Mouse (Mus musculus) embryonic stem cell, embryonic (primary cell): ENCODE data around the gene Pgc.

Experiments
- CTCF ChIA-PET, 4 experiments: fragments of 300-600 bp in 2 of 4; fragments of 350-600 bp in 2 of 4; sonication (Branson Sonifier 250); formaldehyde crosslinking; loops; one replicate each; lab custom pipeline; 2022; ENCODE audit warnings: inconsistent platforms in 2 of 4; lab: Charles Lee
- POLR2A ChIA-PET, 4 experiments: fragments of 300-600 bp in 2 of 4; fragments of 350-600 bp in 2 of 4; sonication (Branson Sonifier 250); formaldehyde crosslinking; loops; one replicate each; lab custom pipeline; 2022; ENCODE audit warnings: antibody characterized with exemption in 4 of 4, inconsistent platforms in 1 of 4; lab: Charles Lee

The Pgc gene

DNA sequence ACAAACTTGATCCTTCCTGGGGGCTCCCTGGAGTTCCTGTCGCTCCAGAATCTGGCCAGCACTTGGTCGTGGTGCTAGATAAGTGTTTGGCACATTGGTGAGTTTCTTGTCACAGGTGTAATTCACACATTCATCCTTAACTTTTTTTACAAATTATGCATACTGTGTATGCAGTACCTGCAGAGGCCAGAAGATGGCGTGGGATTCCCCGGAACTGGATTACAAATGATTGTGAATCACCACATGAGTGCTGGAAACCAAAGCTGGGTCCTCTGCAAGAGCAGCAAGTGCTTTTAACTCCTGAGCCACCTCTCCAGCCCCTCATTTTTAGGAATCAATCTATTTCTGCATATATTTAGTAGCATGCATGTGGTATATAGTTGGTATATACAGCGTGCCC lies 25.2 kb downstream of the Pgc start:
- ChIA-PET POLR2A (interaction anchor here in 2 of 4 experiments (0.9 to 13.1 kb wide), 3 partner anchors 11 to 13 kb away, joined by 3 to 95 read pairs (median 4); partner anchors contain the start of gene Tfeb (in 1 of the 2)), CTCF (interaction anchor here (0.6 to 1.5 kb wide), 11 partner anchors 11 to 270 kb away, joined by 3 to 6 read pairs (median 3); no protein-coding TSS in a partner anchor)

DNA sequence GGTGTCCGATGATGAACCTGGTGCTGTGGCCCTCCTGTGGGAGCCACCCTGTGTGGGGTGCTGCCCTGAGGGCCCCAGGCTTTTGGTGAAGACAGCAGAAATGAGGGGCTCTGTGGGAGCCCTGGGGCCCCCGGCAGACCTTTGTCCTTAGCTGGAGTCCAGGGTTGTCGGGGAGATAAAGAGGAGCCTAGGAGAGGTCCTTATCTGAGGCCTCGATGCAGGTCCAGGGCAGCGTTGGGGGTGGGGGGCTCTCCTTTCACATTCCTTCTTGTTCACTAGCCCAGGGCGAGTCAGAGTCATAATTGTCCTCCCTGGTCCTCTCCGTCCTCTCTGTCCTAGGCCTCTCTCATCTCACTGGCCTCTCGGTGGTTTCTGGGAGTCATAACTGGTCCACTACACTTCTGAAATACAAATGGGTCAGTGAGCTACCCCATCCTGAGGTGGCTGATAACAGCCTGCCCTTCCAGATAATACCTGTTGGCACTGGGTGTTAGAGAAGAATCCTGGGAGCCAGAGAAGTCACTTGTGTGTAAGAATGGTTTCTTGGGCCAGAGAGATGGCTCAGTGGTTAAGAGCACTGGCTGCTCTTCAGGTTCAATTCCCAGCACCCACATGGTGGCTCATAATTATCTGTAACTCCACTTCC lies 26.6 kb downstream of the Pgc start:
- CTCF ChIA-PET: interaction anchor here in 2 of 4 experiments (0.6 to 1.7 kb wide), 7 partner anchors 8 to 357 kb away, joined by 3 to 9 read pairs (median 4); no protein-coding TSS in a partner anchor

DNA sequence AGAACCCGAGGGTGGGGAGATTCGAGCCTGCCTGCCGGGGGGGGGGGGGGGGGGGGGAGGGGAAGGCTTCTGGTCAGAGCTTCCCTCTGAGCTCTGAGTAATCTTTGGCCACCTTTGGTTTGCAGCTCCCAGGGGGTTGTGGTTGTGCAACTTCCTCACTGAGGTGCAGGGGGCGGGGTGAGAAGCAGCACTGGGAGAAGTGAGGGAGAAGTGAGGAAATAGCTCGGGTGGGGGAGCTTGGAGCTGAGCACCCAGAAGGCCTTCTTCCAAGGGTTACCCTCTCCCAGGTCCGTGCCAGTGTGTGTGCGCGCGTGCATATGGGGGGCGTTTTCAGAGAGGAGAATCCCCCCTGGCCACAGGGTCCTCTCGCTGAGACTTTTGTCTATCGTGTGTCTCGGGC lies 27.6 kb downstream of the Pgc start:
- CTCF ChIA-PET: interaction anchor here in 2 of 4 experiments (1.0 to 1.7 kb wide), 7 partner anchors 10 to 356 kb away, joined by 3 to 5 read pairs (median 3); no protein-coding TSS in a partner anchor
- POLR2A ChIA-PET: interaction anchor here in 2 of 4 experiments (0.6 to 13.1 kb wide), 9 partner anchors 10 to 112 kb away, joined by 3 to 95 read pairs (median 4); partner anchors contain the start of gene Tfeb (in 1 of the 2)

More for the DNA sequence above, 26.6 kb downstream of the Pgc start:
- POLR2A ChIA-PET: interaction anchor here in 1 of 4 experiments (0.6 to 13.1 kb wide), 6 partner anchors 15 to 355 kb away, joined by 3 to 95 read pairs (median 4); partner anchors contain the start of gene Tfeb

DNA sequence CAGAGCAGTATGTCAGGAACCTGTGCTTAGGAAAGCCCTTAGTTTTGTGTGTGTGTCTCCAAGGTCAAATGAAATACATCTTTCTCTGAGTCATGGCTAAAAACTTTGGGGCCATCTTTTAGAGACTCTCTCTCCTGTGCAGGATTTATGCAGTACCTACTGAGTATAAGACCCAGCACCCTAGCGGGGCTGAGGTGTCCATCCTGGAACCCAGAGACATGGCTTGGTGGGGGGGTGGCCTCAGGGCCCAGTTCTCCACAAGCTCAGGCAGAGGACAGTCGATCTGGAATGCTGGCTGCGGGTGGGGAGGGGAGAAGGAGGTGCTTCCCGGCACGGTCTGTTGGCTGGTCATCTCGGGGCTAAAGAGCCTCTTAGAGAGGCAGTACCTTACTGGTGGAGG lies 29.7 kb downstream of the Pgc start:
- CTCF ChIA-PET: interaction anchor here in 2 of 4 experiments (0.6 to 1.2 kb wide), 5 partner anchors 8 to 711 kb away, joined by 3 to 5 read pairs (median 4); no protein-coding TSS in a partner anchor

DNA sequence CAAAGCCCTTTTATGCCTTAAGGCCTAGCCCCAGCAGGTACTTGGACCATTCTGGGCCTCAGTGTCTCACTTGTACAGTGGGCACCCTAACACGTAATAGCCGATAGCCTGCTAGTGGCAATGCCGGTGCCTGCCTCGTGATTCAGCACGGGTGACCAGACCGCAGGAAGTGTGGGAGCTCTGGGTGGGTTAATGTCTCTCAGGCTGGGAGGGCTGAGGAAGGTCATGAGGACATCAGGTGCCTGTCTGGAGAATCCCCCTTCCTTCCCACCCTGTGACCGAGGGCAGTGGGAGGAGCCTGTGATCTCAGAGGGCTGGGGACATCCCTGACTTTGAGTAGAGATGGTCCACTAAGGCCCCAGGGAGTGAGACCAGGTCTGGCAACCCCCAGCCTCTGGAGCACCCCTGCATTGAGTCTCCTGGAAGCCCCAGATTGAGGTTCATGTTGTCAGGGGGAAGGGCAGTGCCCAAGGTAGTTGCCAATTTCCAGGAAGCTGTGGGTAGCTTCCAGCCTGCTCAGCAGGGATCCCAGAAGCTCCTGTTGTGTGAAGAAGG lies 30.5 kb downstream of the Pgc start:
- CTCF ChIA-PET: interaction anchor here in 3 of 4 experiments (0.5 to 1.6 kb wide), 6 partner anchors 12 to 349 kb away, joined by 3 to 5 read pairs (median 4); no protein-coding TSS in a partner anchor
- POLR2A ChIA-PET: interaction anchor here (0.5 to 13.1 kb wide), 13 partner anchors 12 to 1153 kb away, joined by 3 to 95 read pairs (median 3); partner anchors contain the start of gene Tfeb (in 1 of the 4)

More for the DNA sequence above, 29.7 kb downstream of the Pgc start:
- POLR2A ChIA-PET: interaction anchor here in 3 of 4 experiments (0.6 to 13.1 kb wide), 12 partner anchors 11 to 678 kb away, joined by 3 to 95 read pairs (median 4); partner anchors contain the start of gene Tfeb (in 1 of the 3)

DNA sequence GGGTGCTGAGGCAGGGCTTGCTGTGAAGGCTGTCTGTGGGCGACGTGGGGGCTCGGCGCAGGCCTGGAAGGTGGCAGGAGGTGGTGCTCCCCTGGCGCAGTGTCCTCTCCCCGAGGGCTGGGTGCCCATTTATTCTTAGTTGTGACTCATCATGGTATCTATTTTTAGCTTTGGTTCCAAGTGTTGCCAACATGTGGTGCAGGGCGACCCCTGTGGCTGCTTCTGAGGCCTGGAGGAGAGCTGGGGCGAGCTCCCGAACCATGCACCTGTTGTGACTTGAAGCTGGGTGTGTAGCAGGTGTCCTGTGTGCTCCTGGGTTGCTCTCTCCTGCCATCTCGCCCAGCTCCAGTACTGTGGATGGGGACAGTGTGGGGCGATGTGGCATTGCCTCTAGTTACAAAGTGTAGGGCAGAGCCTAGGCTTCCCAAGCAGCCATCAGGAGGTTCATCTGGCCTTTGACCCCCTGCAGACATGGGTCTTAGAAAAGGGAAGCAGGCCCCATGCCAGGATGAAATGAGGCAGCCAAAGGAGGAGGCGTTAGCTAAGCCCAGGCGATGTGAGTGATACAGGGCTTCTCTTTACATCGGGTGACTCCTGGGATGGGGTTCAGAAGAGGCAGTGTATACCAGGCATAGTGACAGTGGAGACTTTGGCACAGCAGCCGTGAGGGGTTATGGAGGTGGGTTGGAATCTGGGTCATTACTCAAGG lies 33.2 kb downstream of the Pgc start:
- ChIA-PET POLR2A (interaction anchor here in 2 of 4 experiments (0.8 to 13.1 kb wide), 11 partner anchors 9 to 29 kb away, joined by 3 to 95 read pairs (median 3); partner anchors contain the start of gene Tfeb (in 1 of the 2)), CTCF (interaction anchor here (0.6 to 2.0 kb wide), 12 partner anchors 8 to 98 kb away, joined by 3 to 7 read pairs (median 3); no protein-coding TSS in a partner anchor)

DNA sequence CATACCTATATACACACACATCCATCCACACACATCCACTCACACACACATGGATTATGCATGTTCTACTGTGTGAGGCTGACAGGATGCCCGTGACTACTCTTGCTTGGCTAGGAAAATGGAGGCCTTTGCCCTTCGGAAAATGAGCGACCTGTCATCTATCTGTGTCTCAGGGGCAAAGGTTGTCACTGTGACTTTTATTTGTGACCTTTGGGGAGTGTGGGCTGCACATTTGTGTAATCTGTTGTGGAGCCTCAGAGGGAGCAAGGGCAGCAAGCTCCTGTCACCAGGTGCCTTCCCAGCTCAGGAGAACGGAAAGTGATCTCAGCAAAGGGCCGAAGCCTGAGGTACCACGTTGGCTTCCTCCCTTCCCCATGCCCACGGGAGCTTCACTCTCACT lies 35.4 kb downstream of the Pgc start:
- CTCF ChIA-PET: interaction anchor here in 1 of 4 experiments (1.8 kb wide), 1 partner anchor 31 kb away, joined by 6 read pairs; no protein-coding TSS in a partner anchor
- POLR2A ChIA-PET: interaction anchor here in 1 of 4 experiments (1.3 to 1.5 kb wide), 2 partner anchors 11 kb away, joined by 3 read pairs; no protein-coding TSS in a partner anchor

DNA sequence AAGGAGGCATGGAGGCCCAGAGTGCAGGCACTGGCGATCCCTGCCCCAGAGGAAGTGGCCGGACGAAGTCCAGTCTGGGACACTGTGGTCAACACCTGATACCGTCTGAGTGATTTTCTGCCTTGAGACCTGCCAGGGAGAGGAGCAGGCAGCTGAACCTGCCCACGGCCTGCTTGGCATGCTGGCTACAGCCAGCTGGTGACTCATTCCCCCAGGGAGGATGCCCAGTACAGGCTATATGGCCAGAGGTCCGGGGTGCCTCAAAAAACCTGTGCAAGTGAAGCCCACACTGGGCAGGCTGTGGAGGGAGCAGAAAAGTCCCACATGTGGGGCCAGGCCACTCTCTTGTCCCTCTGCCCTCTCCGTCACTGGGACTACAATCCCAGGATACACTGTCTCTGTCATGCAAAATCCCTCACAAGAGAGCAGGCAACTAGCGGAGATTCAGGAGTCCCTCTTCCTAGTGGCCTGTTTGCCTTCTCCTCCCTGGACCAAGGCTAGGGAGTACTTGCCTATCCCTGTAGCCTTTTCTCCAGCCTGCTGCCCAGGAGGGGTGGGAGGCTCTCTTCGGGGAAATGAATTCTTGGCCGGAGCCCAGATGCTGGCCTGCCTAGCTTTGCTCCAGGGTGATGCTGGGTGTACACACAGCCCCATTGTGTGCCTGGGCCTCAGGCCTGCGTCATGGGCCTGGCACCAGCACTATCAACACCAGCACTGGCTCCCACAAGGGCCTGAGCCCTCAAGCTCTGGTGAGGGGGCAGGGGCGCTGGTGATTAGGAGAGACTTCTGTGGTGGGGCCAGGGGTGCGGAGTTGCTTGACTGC lies 36.1 kb downstream of the Pgc start:
- ChIA-PET POLR2A (interaction anchor here in 2 of 4 experiments (0.7 to 1.8 kb wide), 11 partner anchors 9 to 30 kb away, joined by 3 to 9 read pairs (median 3); partner anchors contain the start of gene Tfeb (in 1 of the 2)), CTCF (interaction anchor here in 3 of 4 experiments (0.5 to 1.8 kb wide), 6 partner anchors 10 to 584 kb away, joined by 3 to 6 read pairs (median 3); no protein-coding TSS in a partner anchor)

DNA sequence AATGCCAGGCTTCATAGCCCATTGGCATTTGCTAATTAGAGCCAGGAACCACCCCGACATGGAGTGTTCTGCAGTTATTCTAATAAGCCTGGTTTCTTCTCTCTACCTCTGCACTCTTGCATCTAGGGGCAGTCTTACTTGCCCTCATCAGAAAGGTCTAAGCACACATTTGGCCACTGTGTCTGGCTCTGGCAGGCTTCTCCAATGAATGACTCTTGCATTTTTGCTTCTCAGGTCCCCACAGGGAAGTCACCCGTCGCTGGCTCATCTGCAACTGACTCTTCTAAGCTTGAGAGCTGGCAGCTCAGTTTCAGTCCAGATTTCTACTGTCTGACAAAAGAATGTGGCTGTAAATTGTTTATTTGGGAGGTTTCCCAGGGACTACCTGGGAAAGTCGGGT lies 39.3 kb downstream of the Pgc start:
- CTCF ChIA-PET: interaction anchor here in 2 of 4 experiments (0.7 to 1.4 kb wide), 3 partner anchors 22 to 31 kb away, joined by 3 read pairs; no protein-coding TSS in a partner anchor
- POLR2A ChIA-PET: interaction anchor here in 1 of 4 experiments (1.3 to 1.5 kb wide), 2 partner anchors 11 to 22 kb away, joined by 4 to 6 read pairs; no protein-coding TSS in a partner anchor

DNA sequence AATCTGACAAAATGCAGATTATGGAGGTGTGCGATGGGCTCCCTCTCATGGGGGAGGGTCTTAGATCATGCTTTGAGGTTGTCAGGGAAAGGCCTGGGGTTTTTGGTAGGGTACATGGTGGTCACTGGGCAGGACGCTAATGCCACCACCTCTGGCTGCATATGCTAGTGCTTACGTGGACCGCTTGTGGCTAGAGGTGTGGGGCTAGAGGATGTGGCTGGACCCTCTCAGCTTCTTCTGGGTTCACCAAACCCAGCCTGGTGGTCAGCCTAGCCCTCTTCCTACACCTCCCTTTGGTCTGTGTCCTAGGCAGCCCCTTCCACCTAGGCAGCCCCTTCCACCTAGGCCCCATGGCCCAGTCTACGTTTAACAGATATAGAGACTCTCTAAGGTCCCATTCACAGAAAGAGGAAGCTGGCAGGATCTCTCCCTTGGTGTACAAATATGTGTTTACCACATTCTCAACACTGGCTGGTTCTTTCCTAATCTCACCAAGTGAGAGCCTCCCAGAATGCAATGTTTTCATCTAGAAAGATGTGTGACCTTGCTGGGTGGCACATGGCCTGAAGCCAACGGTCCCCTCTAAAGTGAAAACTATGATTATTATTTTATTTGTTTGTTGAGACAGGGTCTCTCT lies 39.9 kb downstream of the Pgc start:
- ChIA-PET CTCF (interaction anchor here in 1 of 4 experiments (1.4 kb wide), 1 partner anchor 22 kb away, joined by 3 read pairs; no protein-coding TSS in a partner anchor), POLR2A (interaction anchor here in 1 of 4 experiments (1.3 to 1.5 kb wide), 2 partner anchors 12 to 21 kb away, joined by 4 to 6 read pairs; no protein-coding TSS in a partner anchor)

DNA sequence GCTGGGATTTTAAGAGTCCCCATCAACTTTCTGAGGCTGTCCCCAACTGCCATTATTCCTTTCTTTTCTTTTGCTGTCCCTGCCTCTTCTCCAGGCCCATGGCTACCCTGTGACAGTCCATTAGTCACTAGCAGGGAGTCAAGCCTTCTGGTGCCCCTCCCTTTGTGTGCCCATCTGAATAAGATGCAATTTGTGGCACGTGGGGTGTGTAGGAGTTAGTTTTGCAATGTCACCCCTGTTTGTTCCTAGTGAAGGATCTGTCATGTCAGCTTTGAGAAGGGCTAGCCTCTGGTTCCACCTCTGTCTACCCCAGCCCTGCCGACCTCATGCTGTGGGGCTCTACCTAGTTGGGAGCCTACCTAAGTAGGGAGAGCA lies 40.4 kb downstream of the Pgc start:
- POLR2A ChIA-PET: interaction anchor here in 1 of 4 experiments (1.5 kb wide), 1 partner anchor 21 kb away, joined by 4 read pairs; no protein-coding TSS in a partner anchor
- CTCF ChIA-PET: interaction anchor here in 2 of 4 experiments (1.1 to 1.6 kb wide), 3 partner anchors 23 to 30 kb away, joined by 3 to 4 read pairs (median 3); no protein-coding TSS in a partner anchor

DNA sequence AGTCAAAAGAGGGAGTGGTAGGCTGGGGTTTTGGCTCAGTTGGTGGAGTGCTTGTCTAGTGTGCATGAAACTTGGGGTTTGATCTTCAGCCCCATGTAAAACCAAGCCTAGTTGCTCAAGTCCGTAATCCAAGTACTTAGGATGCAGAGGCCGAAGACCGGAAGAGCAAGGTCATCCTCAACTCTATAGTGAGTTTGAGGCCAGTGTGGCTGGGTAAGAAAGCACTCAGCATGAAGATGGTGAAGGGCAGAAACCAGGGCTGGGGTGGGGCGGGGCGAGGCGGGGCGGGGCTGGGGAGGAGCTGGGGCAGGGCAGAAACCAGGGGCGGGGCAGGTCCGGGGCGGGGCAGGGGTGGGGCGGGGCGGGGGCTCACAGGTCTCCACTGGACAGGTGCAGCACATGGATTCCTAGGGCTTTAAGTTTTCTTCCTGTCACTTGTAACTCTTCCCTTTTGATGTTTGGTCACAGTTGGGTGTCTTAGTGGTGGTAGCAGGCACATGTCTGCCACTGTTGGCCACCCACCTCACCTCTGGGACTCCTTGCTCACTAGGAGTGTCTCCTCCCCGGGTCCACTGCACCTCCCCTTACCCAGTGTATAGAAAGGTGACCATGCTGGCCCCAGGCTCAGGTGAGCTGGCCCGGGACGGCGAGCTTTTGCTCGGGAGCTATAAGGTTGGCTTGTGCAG lies 41.0 kb downstream of the Pgc start:
- ChIA-PET POLR2A (interaction anchor here in 3 of 4 experiments (0.6 to 2.0 kb wide), 6 partner anchors 8 to 229 kb away, joined by 3 to 7 read pairs (median 4); no protein-coding TSS in a partner anchor), CTCF (interaction anchor here in 3 of 4 experiments (0.6 to 1.6 kb wide), 7 partner anchors 9 to 1221 kb away, joined by 3 to 12 read pairs (median 4); no protein-coding TSS in a partner anchor)

DNA sequence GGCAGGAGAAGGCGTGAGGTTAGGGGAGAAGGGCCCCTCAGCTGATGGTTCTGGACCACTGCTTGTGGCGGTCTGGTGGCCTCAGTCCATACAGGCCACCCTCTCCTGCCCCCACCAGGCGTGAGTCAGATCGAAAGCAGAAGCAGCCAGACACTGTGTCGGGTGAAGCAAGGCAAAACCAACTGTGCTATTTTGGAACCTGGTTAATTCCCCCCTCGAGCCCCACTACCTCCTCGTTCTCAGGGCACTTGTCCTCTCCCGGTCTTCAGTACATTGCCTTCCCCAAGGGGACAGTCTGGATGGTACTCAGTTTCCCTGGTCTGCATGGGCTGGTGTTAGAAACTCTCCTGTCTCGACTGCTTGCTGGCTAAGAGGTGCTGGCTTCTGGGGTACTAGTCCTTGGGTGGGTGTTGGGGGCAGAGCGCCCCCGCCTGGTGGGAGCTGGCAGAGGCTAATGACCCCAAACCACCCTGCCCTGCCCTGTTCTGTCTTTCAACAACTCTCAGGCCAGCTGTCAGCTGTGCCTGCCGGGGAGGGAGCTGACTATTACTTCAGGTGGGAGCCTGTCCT lies 42.1 kb downstream of the Pgc start:
- ChIA-PET POLR2A (interaction anchor here in 2 of 4 experiments (0.6 to 2.0 kb wide), 7 partner anchors 9 to 228 kb away, joined by 3 to 7 read pairs (median 4); no protein-coding TSS in a partner anchor), CTCF (interaction anchor here (0.5 to 1.6 kb wide), 19 partner anchors 11 to 1150 kb away, joined by 3 to 12 read pairs (median 4); no protein-coding TSS in a partner anchor)

DNA sequence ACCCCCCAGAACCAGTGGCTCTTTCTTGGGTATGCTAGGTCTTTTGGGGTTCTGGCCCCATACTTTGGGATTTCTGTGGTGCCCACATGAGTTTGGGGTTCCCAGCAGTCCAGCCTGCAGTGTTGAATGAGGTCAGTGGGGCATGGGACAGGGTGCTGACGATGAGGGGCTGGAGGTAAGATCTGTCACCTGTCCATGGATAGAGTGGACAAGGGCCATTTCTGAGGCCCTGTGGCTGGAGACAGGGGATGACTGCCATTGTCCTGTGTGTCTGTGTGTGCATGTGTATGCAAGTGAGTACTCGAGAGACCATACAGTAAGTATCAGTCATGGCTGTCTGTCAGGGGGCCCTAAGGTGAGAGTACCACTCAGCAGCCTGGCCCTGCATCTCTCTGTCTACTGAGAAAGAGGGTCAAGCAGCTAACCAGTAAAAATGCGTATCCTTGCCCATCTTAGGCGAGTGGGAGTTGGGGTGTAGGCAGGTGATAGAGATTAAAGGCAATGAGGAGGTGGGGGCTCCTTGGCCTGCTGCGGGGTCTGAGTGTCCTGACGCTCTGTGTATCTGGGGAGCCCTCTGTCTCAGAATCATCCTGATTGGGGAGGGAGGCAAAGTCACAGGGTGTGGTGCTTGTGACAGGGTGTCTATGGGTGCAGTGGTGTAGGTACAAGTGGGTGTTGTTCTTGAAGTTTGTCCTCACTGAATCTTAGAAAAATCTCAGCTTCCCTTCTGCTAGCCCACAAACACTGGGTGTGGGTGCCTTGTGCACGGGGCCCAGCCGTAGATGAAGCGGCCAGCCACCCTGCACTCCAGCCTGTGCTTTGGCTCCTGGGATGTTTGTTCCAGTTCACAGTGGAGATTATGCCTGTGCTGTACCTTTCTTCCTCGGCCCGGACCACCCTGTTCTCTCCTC lies 43.0 kb downstream of the Pgc start:
- ChIA-PET CTCF (interaction anchor here (0.5 to 1.6 kb wide), 17 partner anchors 11 to 1151 kb away, joined by 3 to 12 read pairs (median 4); no protein-coding TSS in a partner anchor), POLR2A (interaction anchor here in 2 of 4 experiments (1.2 to 2.0 kb wide), 4 partner anchors 10 to 19 kb away, joined by 3 to 7 read pairs (median 5); no protein-coding TSS in a partner anchor)
